Mouse (Mus musculus) ovary, adult 10 weeks (tissue): ENCODE results near the gene Olfr895. TPM values are rescaled to one million over a fixed set of nuclear protein-coding genes. Genes with fewer than 3 reads are reported as not detected.

Experiments used
- polyA plus RNA-seq: library from polyadenylated mRNA; stranded (reverse); fragments of 350-450 nt; fragmentation: Illumina TruSeq; extraction: RNeasy Lipid Tissue Mini Kit (QIAGEN cat#74804); gene quantifications from one replicate; pipeline ENCODE4 v1.2.3, GENCODE M21; 2014

Gene Olfr895
- not detected for polyA plus RNA-seq

DNA sequence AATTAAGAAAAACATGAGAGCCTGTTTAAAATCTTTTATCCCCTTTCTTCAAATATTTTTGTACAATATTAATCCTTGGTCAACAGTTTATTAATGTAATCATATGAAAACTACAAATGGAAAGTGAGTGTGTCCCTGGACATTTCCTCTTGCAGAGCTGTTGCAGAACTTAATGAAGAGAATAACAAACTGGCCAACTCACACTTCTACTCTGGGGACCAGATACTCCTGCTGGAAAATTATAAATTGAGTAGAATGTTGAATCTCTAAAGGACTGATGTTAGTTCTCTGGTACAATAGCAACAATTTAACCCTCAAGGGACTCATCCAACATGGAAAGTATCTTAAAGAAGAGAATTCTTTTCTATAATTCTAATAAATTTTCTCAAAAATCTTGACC is at the start of gene Olfr895:
Gene Olfr895 (plus strand): TSS at position 301 of the 400 bp plus-strand sequence.

GRCm38 (mm10) chr9:38252474-38252873 is 15.2 kb upstream of the Olfr895 start, which contains the start of gene Olfr143:
TSS of gene Olfr143 (plus strand) at chr9:38252774.

GRCm38 (mm10) chr9:38290807-38291206 is 23.2 kb downstream of the Olfr895 start, which contains the start of gene Olfr896-ps1:
TSS of gene Olfr896-ps1 (plus strand) at chr9:38291107.

Other genes with a start within 250 kb of the Olfr895 start
- gene Olfr883, start 242.0 kb upstream of the Olfr895 start, polyA plus RNA-seq, result not detected
- gene Olfr884, start 221.3 kb upstream of the Olfr895 start, polyA plus RNA-seq, result not detected
- not detected for gene Olfr885, start 206.5 kb upstream of the Olfr895 start, polyA plus RNA-seq
- not detected for gene Olfr887, start 183.8 kb upstream of the Olfr895 start, polyA plus RNA-seq
- not detected for gene Olfr888, start 159.7 kb upstream of the Olfr895 start, polyA plus RNA-seq
- gene Olfr889, start 152.7 kb upstream of the Olfr895 start, polyA plus RNA-seq, result not detected
- not detected for gene Olfr890, start 125.3 kb upstream of the Olfr895 start, polyA plus RNA-seq
- not detected for gene Olfr891, start 87.0 kb upstream of the Olfr895 start, polyA plus RNA-seq
- gene Olfr893, start 59.5 kb upstream of the Olfr895 start, polyA plus RNA-seq, result not detected
- gene Olfr894, start 49.8 kb upstream of the Olfr895 start, polyA plus RNA-seq, result not detected
- not detected for gene Olfr143, start 15.1 kb upstream of the Olfr895 start, polyA plus RNA-seq
- gene Olfr896-ps1, start 23.3 kb downstream of the Olfr895 start, polyA plus RNA-seq, result not detected
- not detected for gene Olfr25, start 61.2 kb downstream of the Olfr895 start, polyA plus RNA-seq
- not detected for gene Olfr898, start 80.6 kb downstream of the Olfr895 start, polyA plus RNA-seq
- not detected for gene Olfr250, start 99.0 kb downstream of the Olfr895 start, polyA plus RNA-seq
- not detected for gene Olfr251, start 109.2 kb downstream of the Olfr895 start, polyA plus RNA-seq
- gene Olfr147, start 133.8 kb downstream of the Olfr895 start, polyA plus RNA-seq, result not detected
- not detected for gene Olfr901, start 161.6 kb downstream of the Olfr895 start, polyA plus RNA-seq
- gene Olfr902, start 179.8 kb downstream of the Olfr895 start, polyA plus RNA-seq, result not detected
- gene Olfr904, start 195.3 kb downstream of the Olfr895 start, polyA plus RNA-seq, result not detected
- not detected for gene Olfr905, start 203.3 kb downstream of the Olfr895 start, polyA plus RNA-seq
- not detected for gene Olfr906, start 219.2 kb downstream of the Olfr895 start, polyA plus RNA-seq
- gene Olfr907, start 227.9 kb downstream of the Olfr895 start, polyA plus RNA-seq, result not detected